Mouse (Mus musculus): ENCODE results near the gene Opcml. TPM values are rescaled to one million over a fixed set of nuclear protein-coding genes. Genes with fewer than 3 reads are reported as not detected.

Gene Opcml
- total and polyA plus RNA-seq, 2 experiments from 2014 or later = 71.2 to 128 TPM

DNA sequence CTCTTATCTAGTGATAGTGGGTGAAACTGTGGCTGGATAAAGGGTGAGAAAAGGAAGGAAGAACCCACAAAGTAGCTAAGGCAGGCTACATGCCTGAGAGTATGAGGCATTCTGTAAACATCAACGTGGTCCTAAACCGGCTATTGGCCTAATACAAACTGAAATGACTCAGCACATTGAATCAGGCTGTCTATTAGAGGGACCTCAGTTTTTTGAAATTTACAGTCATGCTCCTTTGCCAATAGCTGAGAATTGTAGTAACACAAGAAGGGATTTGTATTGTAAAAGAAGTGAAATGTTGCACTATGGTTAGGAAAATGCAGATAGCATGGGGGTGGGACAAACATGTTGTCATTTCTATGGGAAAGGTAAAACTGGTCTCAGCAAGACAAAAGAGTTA lies 10.4 kb downstream of the Opcml start:
- Histone ChIP-seq H3K4me3 (ENCODE audit: low read depth, low read length) (no peak overlapping the region), H3K4me1 (ENCODE audit: insufficient read depth, low read length) (no peaks in the 10 kb centered on the region), H3K27me3 (ENCODE audit: insufficient read depth, low read length) (no peaks in the 10 kb centered on the region), H3K4me2 (ENCODE audit: low read depth, low read length, poor library complexity, severe bottlenecking) (no peak overlapping the region), H3K27ac (ENCODE audit: low read depth, low read length) (no peak overlapping the region), H3K36me3 (ENCODE audit: insufficient read depth, low read length) (no peaks in the 10 kb centered on the region), H3K9me3 (ENCODE audit: low read length) (no peaks in the 10 kb centered on the region), H3K9ac (replicated peaks; ENCODE audit: low read length, poor library complexity, severe bottlenecking) (no peak overlapping the region)
- ATAC-seq (ENCODE audit: low FRiP score) = no peak
- WGBS = 91% methylated on average over 2 of the region's 2 CpGs
- no peak for DNase-seq (ENCODE audit: low spot score)
- TF ChIP-seq CTCF (IDR thresholded peaks at IDR 0.05) = no peak

DNA sequence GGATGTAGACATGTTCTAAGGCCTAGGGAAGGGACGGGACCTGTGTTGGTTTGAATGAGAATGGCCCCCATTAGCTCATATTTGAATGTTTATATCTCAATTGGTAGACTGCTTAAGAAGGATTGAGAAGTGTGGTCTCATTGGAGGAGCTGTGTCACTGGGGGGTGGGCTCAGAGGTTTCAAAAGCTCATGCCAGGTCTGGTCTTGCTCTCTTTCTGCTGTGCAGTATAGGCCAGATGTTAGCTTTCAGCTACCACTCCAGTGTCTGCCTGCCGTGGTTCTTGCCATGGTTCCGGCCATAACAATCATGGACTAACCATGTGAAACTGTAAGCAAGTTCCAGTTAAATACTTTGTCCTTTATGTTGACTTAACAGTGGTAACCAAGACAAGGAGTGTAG lies 11.2 kb downstream of the Opcml start:
- no peaks in the 10 kb centered on the region for H3K4me1 ChIP-seq (ENCODE audit: insufficient read depth, low read length)
- H3K36me3 ChIP-seq (ENCODE audit: insufficient read depth, low read length) = no peaks in the 10 kb centered on the region
- no peaks in the 10 kb centered on the region for H3K9me3 ChIP-seq (ENCODE audit: low read length)
- H3K27me3 ChIP-seq (ENCODE audit: insufficient read depth, low read length) = no peaks in the 10 kb centered on the region
- no peak for ATAC-seq (ENCODE audit: low FRiP score)
- DNase-seq (ENCODE audit: low spot score) = no peak
- no peak overlapping the region for H3K4me2 ChIP-seq (ENCODE audit: low read depth, low read length, poor library complexity, severe bottlenecking)
- no peak overlapping the region for H3K9ac ChIP-seq (replicated peaks; ENCODE audit: low read length, poor library complexity, severe bottlenecking)
- WGBS = 94% methylated on average over 3 of the region's 3 CpGs
- no peak overlapping the region for H3K4me3 ChIP-seq (ENCODE audit: low read depth, low read length)
- H3K27ac ChIP-seq (ENCODE audit: low read depth, low read length) = no peak overlapping the region
- TF ChIP-seq CTCF (IDR thresholded peaks at IDR 0.05) = no peak

DNA sequence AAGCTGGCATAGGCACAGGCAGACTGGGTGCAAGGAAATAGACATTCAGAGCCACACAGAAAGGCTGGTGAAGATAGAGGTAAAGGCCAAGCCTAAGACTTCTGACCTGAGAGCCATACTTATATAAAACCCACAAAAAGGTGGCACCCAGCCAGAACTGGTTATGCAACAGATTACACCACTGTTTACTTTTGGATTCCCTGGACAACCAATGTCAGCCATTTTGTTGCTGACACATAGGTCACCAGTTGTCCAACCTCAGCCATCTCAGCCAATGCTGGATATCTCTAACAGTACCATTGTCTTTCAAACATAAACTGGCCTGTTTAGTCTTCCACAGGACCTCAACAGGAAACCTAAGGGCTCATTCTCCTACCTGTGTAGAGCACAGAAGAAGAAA lies 11.8 kb downstream of the Opcml start:
- Histone ChIP-seq H3K9ac (replicated peaks; ENCODE audit: low read length, poor library complexity, severe bottlenecking) (no peak overlapping the region), H3K4me3 (ENCODE audit: low read depth, low read length) (no peak overlapping the region), H3K36me3 (ENCODE audit: insufficient read depth, low read length) (no peaks in the 10 kb centered on the region), H3K4me1 (ENCODE audit: insufficient read depth, low read length) (no peaks in the 10 kb centered on the region), H3K4me2 (ENCODE audit: low read depth, low read length, poor library complexity, severe bottlenecking) (no peak overlapping the region), H3K27ac (ENCODE audit: low read depth, low read length) (no peak overlapping the region), H3K9me3 (ENCODE audit: low read length) (no peaks in the 10 kb centered on the region), H3K27me3 (ENCODE audit: insufficient read depth, low read length) (no peaks in the 10 kb centered on the region)
- no peak for TF ChIP-seq CTCF (IDR thresholded peaks at IDR 0.05)
- DNase-seq (ENCODE audit: low spot score) (no peak), ATAC-seq (ENCODE audit: low FRiP score) (no peak)

DNA sequence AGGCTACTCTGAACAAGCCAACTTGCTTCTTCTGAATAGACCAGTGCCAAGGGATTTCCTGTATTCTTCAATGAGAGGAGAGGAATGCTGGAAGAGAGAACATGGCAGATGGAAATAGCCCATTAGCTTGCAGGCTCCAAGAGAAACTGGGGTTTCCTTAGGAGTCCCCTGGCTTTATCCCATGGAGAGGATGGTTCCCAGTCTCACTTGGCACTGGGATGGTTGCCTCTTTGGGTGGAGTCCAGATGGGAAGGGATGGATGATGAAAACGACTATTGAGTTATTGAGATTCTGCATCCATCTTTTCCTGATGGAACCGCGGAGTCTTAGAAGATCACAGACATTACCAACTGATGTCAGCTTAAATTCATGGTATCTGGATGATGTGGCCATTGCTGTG lies 13.9 kb downstream of the Opcml start:
- Histone ChIP-seq H3K4me2 (ENCODE audit: low read depth, low read length, poor library complexity, severe bottlenecking) (no peak overlapping the region), H3K9me3 (ENCODE audit: low read length) (no peaks in the 10 kb centered on the region), H3K27ac (ENCODE audit: low read depth, low read length) (no peak overlapping the region), H3K4me1 (ENCODE audit: insufficient read depth, low read length) (no peaks in the 10 kb centered on the region), H3K9ac (replicated peaks; ENCODE audit: low read length, poor library complexity, severe bottlenecking) (no peak overlapping the region), H3K36me3 (ENCODE audit: insufficient read depth, low read length) (no peaks in the 10 kb centered on the region), H3K27me3 (ENCODE audit: insufficient read depth, low read length) (no peaks in the 10 kb centered on the region), H3K4me3 (ENCODE audit: low read depth, low read length) (no peak overlapping the region)
- ATAC-seq (ENCODE audit: low FRiP score) (no peak), DNase-seq (ENCODE audit: low spot score) (no peak)
- TF ChIP-seq CTCF (IDR thresholded peaks at IDR 0.05) = no peak
- 97% methylated on average over 3 of the region's 3 CpGs for WGBS

DNA sequence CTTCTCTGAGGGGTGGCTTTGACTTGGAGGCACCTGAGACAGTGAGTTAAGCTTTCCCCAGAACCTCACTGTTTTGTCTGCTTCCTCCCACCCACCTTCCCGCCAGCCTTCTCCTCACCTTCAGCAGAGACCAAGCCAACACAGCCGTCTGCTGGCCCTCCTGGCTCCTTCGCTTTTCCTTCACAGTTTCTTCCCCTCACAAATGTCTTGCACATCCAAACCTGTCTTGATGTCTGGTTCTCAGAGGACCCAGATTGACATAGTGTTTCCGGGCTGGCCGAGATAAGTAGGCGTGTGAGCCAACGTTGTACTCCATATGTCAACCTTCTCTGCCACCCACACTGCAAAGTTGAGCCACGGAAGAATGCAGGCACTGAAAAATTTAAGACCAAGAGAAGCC lies 19.2 kb downstream of the Opcml start:
- Histone ChIP-seq H3K4me1 (ENCODE audit: insufficient read depth, low read length) (no peaks in the 10 kb centered on the region), H3K36me3 (ENCODE audit: insufficient read depth, low read length) (no peaks in the 10 kb centered on the region), H3K9ac (replicated peaks; ENCODE audit: low read length, poor library complexity, severe bottlenecking) (no peak overlapping the region), H3K27ac (ENCODE audit: low read depth, low read length) (no peak overlapping the region), H3K27me3 (ENCODE audit: insufficient read depth, low read length) (no peaks in the 10 kb centered on the region), H3K4me2 (ENCODE audit: low read depth, low read length, poor library complexity, severe bottlenecking) (no peak overlapping the region), H3K4me3 (ENCODE audit: low read depth, low read length) (no peak overlapping the region), H3K9me3 (ENCODE audit: low read length) (no peaks in the 10 kb centered on the region)
- TF ChIP-seq CTCF (IDR thresholded peaks at IDR 0.05) = no peak
- WGBS = 94% methylated on average over 8 of the region's 8 CpGs
- no peak for ATAC-seq (ENCODE audit: low FRiP score)
- DNase-seq (ENCODE audit: low spot score) = no peak

DNA sequence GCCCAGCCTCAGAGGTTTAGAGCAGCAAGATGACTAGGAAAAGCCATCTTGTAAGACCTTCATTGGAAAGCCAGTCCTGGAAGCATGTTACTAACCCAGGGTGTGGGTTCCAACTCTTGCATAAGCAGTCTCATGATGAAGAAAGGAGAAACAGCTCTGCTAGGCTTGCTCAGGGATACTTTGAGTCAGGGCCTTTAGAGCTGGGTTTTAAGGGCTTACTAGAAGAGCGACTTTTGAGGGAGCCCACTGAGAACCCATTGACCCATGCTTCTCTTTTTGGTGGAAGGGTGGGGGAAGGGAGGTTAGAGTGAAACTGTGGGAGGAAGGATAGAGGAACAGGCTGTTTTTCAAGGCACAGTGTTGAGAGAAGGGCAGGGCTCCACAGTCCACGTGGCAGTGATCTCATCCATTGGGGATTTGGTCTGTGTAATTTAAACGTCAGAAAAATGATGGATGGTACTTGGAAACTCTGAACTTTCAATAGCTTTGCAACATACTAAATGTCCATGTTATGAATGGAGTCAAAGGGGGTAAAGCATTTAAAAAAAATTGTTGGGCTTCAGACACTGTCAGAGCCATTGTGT lies 22.7 kb downstream of the Opcml start:
- no peak overlapping the region for H3K4me2 ChIP-seq (ENCODE audit: low read depth, low read length, poor library complexity, severe bottlenecking)
- no peaks in the 10 kb centered on the region for H3K4me1 ChIP-seq (ENCODE audit: insufficient read depth, low read length)
- no peak overlapping the region for H3K4me3 ChIP-seq (ENCODE audit: low read depth, low read length)
- WGBS = 58% methylated on average over 3 of the region's 3 CpGs
- H3K9ac ChIP-seq (replicated peaks; ENCODE audit: low read length, poor library complexity, severe bottlenecking) = no peak overlapping the region
- H3K27me3 ChIP-seq (ENCODE audit: insufficient read depth, low read length) = no peaks in the 10 kb centered on the region
- DNase-seq (ENCODE audit: low spot score) (no peak), ATAC-seq (ENCODE audit: low FRiP score) (no peak)
- H3K36me3 ChIP-seq (ENCODE audit: insufficient read depth, low read length) = no peaks in the 10 kb centered on the region
- no peak for TF ChIP-seq CTCF (IDR thresholded peaks at IDR 0.05)
- no peaks in the 10 kb centered on the region for H3K9me3 ChIP-seq (ENCODE audit: low read length)
- H3K27ac ChIP-seq (ENCODE audit: low read depth, low read length) = no peak overlapping the region
